Mouse (Mus musculus) activated CD4-positive, CD25-positive, alpha-beta regulatory T cell, adult 4 months (primary cell): ENCODE measurements around the gene Psip1. TPM values are rescaled to one million over a fixed set of nuclear protein-coding genes. Genes with fewer than 3 reads are reported as not detected.
"Not testable (repeated sequence)": the region's sequence is repeated elsewhere in the genome, so short reads cannot be mapped to it uniquely, and the experiment has no call there.

Experiments
- ATAC-seq: one replicate; pipeline ENCODE4 v1.8.0; 2017
- polyA plus RNA-seq, 2 experiments: library from polyadenylated mRNA; unstranded; fragments of 100-300 nt; shearing (Covaris generic); gene quantifications; one replicate each; pipeline ENCODE4 v1.2.1; 2017

The Psip1 gene
- polyA plus RNA-seq, 2 experiments from 2014 or later: 57.4 to 63.3 TPM

- no peak for ATAC-seq
Measured at GRCm38 (mm10) chr4:83500154-83501036, 14.1 kb upstream of the Psip1 start.

DNA sequence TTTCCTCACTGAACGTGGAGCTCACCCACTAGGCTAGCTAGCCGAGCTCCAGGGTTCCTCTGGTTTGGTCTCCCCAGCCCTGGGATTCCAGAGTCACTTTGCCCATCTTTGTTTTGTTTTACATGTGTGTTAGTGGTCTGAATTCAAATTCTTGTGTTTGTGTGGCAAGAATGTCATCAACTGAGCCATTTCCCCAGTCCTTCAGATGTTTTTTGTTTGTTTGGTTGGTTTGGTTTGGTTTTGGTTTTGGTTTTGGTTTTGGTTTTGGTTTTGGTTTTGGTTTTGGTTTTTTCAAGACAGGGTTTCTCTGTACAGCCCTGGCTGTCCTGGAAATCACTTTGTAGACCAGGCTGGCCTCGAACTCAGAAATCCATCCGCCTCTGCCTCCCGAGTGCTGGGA is 10.8 kb upstream of the Psip1 start:
- ATAC-seq: not testable (repeated sequence)

GRCm38 (mm10) chr4:83493112-83493511 is 6.9 kb upstream of the Psip1 start:
- ATAC-seq: no peak

GRCm38 (mm10) chr4:83489121-83489520 is 2.9 kb upstream of the Psip1 start:
- ATAC-seq: no peak

DNA sequence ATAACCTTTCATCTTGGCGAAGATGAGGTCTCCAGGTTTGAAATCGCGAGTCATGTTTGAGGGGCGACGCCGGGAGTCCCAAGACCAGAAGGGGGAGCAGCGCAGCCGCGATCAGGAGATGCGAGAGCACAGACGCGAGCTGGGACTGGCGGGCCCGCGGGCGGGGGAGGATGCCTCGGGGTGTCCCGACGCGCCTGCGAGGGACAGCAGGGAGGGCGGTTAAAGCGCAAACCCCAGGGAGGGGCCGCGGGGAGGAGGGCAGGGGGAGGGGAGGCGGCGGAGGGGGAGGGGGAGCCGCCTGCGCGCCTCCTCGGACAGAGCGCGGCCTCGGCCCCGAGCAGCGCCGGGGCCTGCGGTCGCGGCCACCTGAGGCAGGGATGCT is 533 bp downstream of the Psip1 start:
- peak; percentile 82 for ATAC-seq

DNA sequence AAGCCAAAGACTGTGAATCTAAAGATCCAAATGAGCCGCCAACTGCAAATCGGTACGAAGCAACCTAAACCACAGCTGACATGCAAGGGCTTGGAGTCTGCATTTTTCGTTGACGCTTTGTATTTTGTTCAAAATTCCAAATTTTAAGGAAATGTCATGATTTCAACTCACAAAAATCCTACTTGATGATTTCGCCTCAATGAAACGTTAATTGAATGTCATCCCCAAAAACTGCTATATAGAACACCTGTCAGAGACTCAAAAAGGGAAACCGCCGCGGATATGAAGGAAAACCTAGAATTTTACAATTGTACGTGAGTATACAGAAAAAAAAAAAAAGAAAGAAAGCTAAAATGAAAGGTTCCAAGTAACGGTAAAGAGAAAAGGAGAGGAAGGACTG is 1.0 kb downstream of the Psip1 start:
- ATAC-seq: no peak

- no peak for ATAC-seq
Measured at GRCm38 (mm10) chr4:83468208-83468607, 18.1 kb downstream of the Psip1 start.

DNA sequence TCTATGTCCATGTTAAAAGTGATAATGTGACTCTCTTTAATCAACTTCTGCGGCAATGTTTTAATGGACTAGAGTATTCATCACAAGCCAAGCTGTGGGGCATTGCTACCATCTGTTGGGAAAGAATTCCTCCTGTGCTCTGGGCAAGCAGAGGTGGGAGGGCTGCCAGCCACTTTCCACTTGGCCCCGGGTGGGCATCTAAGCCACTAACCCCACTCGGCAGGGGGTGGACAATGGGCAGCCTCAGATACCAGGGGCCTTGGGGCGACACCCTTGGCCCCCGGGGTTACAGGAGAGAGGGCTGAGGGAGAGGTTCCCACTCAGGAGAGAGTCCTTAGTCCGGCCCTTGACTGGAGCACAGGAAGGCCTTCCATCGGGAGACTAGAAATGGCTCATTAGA is 18.6 kb downstream of the Psip1 start:
- no peak for ATAC-seq

DNA sequence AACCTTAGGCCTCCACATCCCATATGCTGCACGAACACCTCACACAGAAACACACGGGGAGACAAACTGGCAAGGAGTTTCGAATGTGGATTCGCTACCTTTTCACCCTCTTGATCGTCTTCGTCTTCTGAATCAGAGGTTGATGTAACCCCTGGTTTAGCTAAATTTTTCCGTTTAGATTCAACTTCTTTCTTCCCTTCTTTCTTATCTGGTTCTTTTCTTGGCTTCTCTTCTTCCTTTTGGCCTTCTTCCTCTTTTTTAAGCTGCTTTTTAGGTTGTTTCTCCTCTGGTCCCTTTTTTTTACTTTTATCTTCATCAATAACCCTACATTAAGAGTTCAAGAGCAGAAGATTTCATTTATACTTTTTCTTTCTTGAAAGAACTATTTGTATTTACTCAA is 21.4 kb downstream of the Psip1 start:
- no peak for ATAC-seq

DNA sequence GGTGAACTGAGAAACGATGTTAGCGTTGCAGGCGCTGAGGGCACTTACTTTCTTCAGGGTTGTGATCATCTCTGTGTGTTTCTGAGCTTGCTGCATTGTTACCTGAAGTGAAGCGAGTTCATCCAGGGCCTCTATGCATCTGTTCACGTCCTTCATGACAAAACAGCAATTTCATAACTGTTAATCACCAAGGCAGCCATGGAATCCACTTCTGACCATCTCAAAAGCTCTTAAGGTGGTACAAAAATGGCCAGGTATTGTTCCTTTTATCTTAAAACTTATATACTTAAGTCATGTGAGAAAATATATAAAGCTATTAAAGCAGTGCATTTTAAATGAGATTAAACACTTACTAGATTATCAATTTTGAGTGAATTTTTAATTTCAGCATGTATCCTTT is 26.2 kb downstream of the Psip1 start:
- no peak for ATAC-seq

DNA sequence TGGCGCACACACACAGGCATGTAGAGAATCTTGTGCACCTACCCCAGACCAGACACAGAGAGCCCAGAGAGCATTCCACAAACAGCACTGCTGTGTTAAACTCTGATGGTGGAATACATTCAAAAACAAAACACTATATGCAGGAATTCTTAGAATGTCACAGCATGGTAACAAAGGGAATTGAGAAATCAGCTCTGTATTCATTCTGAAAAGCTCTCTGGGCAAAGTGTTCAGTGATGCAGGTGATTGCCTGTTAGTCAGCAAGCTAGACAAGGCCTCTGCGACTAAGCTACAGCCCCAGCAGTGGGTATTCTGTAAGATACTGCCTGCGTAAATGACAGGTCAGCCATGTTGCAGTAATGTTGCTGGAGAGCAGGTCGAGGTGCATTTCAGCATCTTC is 35.5 kb downstream of the Psip1 start:
- ATAC-seq: no peak

- ATAC-seq: no peak
Measured at GRCm38 (mm10) chr4:83441050-83441449, 45.2 kb downstream of the Psip1 start.

GRCm38 (mm10) chr4:83439045-83439444 is 47.2 kb downstream of the Psip1 start:
- no peak for ATAC-seq

- no peak for ATAC-seq
Measured at GRCm38 (mm10) chr4:83438116-83438515, 48.1 kb downstream of the Psip1 start.

DNA sequence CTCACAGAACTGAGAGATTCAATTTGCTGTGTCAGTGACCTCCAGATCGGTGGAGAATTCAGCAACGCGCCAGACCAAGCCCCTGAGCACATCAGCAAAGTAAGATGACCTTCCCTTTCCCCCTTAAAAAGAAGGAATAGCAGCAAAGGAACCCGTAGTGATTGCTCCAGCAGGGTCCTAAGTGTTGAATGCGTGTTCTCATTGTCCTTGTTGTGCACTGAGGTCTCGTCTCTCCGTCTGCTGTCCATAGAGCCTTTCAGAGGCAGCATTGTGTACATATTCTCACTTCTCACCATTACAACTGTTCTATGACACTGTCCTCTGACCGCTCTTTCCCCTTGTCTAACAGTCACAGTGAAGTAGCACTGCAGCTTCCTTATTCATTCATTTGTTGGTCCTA is 49.9 kb downstream of the Psip1 start:
- no peak for ATAC-seq

DNA sequence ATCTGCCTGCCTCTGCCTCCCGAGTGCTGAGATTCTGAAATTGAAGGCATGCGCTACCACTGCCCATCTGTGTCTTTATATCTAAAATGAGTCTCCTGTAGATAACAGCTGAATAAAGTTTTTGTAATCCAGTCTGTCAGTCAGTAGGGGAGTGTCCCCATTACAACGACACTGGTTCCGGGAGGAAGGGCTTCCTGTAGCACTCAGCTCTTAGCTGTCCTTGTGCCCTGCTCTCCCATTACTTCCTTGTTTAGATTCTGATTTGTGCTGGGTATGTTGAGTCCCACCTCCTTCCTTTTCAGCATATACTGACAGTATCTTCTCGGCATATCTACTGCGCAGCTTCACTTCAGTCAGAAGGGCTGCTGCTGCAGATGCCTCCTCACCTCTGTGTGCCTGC is 53.4 kb downstream of the Psip1 start:
- peak; percentile 83 for ATAC-seq

DNA sequence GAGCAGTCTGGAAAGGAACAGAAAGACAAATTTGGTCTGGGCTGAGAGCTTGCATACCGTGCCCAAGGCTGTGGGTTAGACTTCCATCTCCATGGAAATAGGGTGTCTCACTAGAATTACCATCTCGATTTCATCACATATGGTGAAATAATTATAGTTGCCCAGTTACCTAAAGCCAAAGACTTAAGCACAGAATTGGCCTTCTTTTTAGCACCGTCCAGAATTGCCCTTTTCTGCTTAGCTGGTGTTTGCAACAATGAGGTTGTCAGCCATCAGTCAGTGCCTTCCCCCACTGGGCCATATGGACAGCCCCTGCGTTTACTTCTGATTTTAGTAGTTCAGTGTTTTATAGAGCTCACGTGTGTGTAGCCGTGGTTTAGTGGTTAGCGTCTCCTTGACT is 54.3 kb downstream of the Psip1 start:
- ATAC-seq: no peak

DNA sequence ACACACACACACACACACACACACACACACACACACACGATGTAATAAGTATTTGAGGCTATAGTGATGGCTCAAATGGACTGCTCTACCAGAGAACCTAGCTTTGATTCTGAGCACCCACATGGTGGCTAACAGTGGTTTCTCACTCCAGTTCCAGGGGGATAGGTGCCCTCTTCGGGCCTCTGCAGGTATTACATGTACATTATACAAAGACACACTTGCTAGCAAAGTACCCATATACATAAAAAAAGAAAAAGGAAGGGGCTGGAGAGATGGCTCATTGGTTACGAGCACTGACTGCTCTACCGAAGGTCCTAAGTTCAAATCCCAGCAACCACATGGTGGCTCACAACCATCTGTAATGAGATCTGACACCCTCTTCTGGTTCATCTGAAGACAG is 57.4 kb downstream of the Psip1 start:
- ATAC-seq: no peak

- ATAC-seq: no peak
Measured at GRCm38 (mm10) chr4:83427696-83428095, 58.6 kb downstream of the Psip1 start.

DNA sequence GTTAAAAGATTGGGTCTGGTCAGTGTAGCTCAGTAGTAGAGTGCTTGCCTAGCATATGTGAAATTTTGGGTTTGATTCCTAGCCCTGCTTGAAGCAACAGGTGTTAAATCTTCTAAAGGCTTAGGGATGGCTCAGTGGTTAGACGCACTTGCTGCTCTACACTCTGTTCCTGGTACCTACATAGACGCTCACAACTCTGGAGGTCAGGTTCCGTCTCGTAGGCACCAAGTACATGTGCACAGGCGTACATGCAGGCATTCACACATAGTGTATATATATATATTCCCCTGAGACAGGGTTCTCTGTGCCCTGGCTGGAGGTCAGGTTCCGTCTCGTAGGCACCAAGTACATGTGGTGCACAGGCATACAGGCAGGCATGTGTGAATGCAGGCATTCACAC is 59.1 kb downstream of the Psip1 start:
- ATAC-seq: no peak

DNA sequence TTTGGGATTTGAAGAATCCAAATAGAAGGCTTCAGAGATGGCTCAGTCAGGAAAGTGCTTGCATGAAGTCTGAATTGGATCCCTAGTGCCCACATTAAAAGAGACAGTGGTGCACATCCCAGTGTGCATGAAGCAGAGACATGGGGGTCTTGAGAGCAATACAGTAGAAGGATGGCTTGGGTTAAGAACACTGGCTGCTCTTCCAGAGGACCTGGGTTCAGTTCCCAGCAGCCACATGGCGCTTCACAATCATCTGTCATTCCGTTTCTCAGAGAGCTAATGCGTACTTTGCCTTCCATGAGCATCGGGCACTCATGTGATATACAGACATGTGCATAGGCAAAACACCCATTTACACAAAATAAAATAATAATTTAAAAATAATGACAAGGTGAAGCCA is 61.1 kb downstream of the Psip1 start:
- ATAC-seq: no peak

DNA sequence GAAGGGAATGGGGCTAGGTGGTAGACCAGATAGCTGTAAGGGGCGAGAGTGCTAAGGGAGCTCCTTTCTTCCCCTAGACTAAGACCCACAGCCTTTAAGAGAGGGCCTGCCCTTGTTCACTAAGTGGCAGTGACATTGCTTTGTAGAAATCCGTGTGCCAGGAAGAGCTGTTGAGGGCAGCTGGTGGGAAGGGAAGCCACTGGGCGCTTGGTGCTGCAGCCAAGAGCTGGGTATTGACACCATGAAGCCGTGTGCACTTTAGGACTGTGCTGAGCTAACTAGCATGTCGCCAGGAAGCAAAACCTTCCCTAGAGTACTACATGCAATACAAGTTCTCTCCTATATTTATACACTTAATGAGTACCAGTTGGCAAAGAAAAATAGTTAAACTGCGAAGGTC is 62.6 kb downstream of the Psip1 start:
- no peak for ATAC-seq

GRCm38 (mm10) chr4:83418781-83419180 is 67.5 kb downstream of the Psip1 start:
- ATAC-seq: no peak

DNA sequence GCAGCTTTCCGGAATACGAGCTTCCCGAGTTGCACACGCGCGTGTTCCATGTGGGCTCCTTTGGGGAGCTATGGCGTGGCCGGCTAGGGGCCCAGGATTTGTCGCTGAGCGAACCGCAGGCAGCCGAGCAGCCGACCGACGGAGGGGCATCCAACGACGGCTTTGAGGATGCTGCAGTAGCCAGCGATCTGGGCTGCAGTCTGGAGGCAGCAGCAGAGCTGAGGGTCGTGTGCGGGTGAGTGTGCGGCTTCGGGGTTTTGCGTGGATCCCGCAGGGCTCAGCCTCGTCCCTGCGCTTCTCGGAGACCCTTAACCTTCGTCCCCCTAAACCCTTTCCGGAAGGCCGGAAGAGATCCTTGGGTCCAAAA is 68.5 kb downstream of the Psip1 start:
- ATAC-seq: no peak
